Mouse (Mus musculus) C3H10T1/2 (cell line): ENCODE results near the gene Elmo3. TPM values are rescaled to one million over a fixed set of nuclear protein-coding genes. Genes with fewer than 3 reads are reported as not detected.

Experiments
- polyA plus RNA-seq, 2 experiments: library from polyadenylated mRNA; unstranded; fragments of >200 nt; fragmentation: generic; extraction: Trizol; gene quantifications; one replicate each; pipeline ENCODE4 v1.2.1; 2012; ENCODE audit warnings: missing spikeins in 2 of 2

Gene Elmo3
- polyA plus RNA-seq = under 1 TPM; 0.18 to 0.99 TPM

GRCm38 (mm10) chr8:105305211-105306145 is at the start of gene Elmo3:
Elmo3 (plus strand) TSS chr8:105305601.

GRCm38 (mm10) chr8:105264024-105264982 is 41.1 kb upstream of the Elmo3 start, which contains the start of the genes Tradd and Fbxl8:
Tradd (minus strand) TSS chr8:105264609.
Fbxl8 (plus strand) TSS chr8:105264648.

GRCm38 (mm10) chr8:105269461-105269947 is 35.9 kb upstream of the Elmo3 start, which contains the start of gene Hsf4:
Hsf4 (plus strand) TSS chr8:105269801.

GRCm38 (mm10) chr8:105275840-105276239 is 29.6 kb upstream of the Elmo3 start, which contains the start of gene Nol3:
Nol3 (plus strand) TSS chr8:105276140.

GRCm38 (mm10) chr8:105289805-105290460 is 15.5 kb upstream of the Elmo3 start, which contains the start of gene 4931428F04Rik:
4931428F04Rik (minus strand) TSS chr8:105289864.

GRCm38 (mm10) chr8:105295895-105296573 is 9.4 kb upstream of the Elmo3 start, which contains the start of gene Exoc3l:
Exoc3l (minus strand) TSS chr8:105296101.

GRCm38 (mm10) chr8:105297511-105298192 is 7.7 kb upstream of the Elmo3 start, which contains the start of gene E2f4:
E2f4 (plus strand) TSS chr8:105297663.

GRCm38 (mm10) chr8:105326141-105326672 is 20.8 kb downstream of the Elmo3 start, which contains the start of the genes Lrrc29 and Tmem208:
Lrrc29 (minus strand) TSS chr8:105326278.
Tmem208 (plus strand) TSS chr8:105326354.

GRCm38 (mm10) chr8:105347428-105348221 is 42.2 kb downstream of the Elmo3 start, which contains the start of gene Fhod1:
Fhod1 (minus strand) TSS chr8:105347953.

GRCm38 (mm10) chr8:105348450-105349095 is 43.2 kb downstream of the Elmo3 start, which contains the start of gene Slc9a5:
Slc9a5 (plus strand) TSS chr8:105348843.

Other genes with a start within 250 kb of the Elmo3 start
- gene Ces3b, start 221.8 kb upstream of the Elmo3 start, polyA plus RNA-seq = not detected
- under 1 TPM in 1 of 2 experiments, not detected in 1; 0.09 TPM for gene Ces4a, start 173.8 kb upstream of the Elmo3 start, polyA plus RNA-seq
- gene Cbfb, start 134.9 kb upstream of the Elmo3 start, polyA plus RNA-seq = 10 to 100 TPM in 1 of 2 experiments, 1 to 10 TPM in 1; 3.5 to 16.1 TPM
- 10 to 100 TPM in 1 of 2 experiments, 1 to 10 TPM in 1; 2.5 to 11.6 TPM for gene D230025D16Rik, start 80.5 kb upstream of the Elmo3 start, polyA plus RNA-seq
- gene B3gnt9, start 50.4 kb upstream of the Elmo3 start, polyA plus RNA-seq = 10 to 100 TPM in 1 of 2 experiments, 1 to 10 TPM in 1; 2.2 to 24.1 TPM
- gene Tradd, start 41.0 kb upstream of the Elmo3 start, polyA plus RNA-seq = 10 to 100 TPM; 26.7 to 37.4 TPM
- gene Fbxl8, start 41.0 kb upstream of the Elmo3 start, polyA plus RNA-seq = 10 to 100 TPM in 1 of 2 experiments, 1 to 10 TPM in 1; 8.3 to 13.5 TPM
- under 1 TPM; 0.02 to 0.42 TPM for gene Hsf4, start 35.8 kb upstream of the Elmo3 start, polyA plus RNA-seq
- gene Nol3, start 29.5 kb upstream of the Elmo3 start, polyA plus RNA-seq = under 1 TPM; 0.12 to 0.26 TPM
- 10 to 100 TPM in 1 of 2 experiments, 1 to 10 TPM in 1; 4.3 to 13.5 TPM for gene 4931428F04Rik, start 15.7 kb upstream of the Elmo3 start, polyA plus RNA-seq
- gene Exoc3l, start 9.5 kb upstream of the Elmo3 start, polyA plus RNA-seq = 1 to 10 TPM in 1 of 2 experiments, under 1 TPM in 1; 0.60 to 3.1 TPM
- 10 to 100 TPM; 32.9 to 35.0 TPM for gene E2f4, start 7.9 kb upstream of the Elmo3 start, polyA plus RNA-seq
- 1 to 10 TPM; 1.2 to 1.6 TPM for gene Lrrc29, start 20.7 kb downstream of the Elmo3 start, polyA plus RNA-seq
- gene Tmem208, start 20.8 kb downstream of the Elmo3 start, polyA plus RNA-seq = 100 to 1,000 TPM in 1 of 2 experiments, 10 to 100 TPM in 1; 87.7 to 101 TPM
- 10 to 100 TPM; 11.2 to 35.4 TPM for gene Fhod1, start 42.4 kb downstream of the Elmo3 start, polyA plus RNA-seq
- 1 to 10 TPM; 1.4 to 8.8 TPM for gene Slc9a5, start 43.2 kb downstream of the Elmo3 start, polyA plus RNA-seq
- 10 to 100 TPM in 1 of 2 experiments, 1 to 10 TPM in 1; 1.0 to 13.3 TPM for gene Plekhg4, start 67.7 kb downstream of the Elmo3 start, polyA plus RNA-seq
- gene Kctd19, start 107.9 kb downstream of the Elmo3 start, polyA plus RNA-seq = 1 to 10 TPM in 1 of 2 experiments, under 1 TPM in 1; 0.02 to 3.4 TPM
- under 1 TPM in 1 of 2 experiments, not detected in 1; 0.15 TPM for gene Lrrc36, start 108.0 kb downstream of the Elmo3 start, polyA plus RNA-seq
- gene Tppp3, start 165.9 kb downstream of the Elmo3 start, polyA plus RNA-seq = 10 to 100 TPM in 1 of 2 experiments, under 1 TPM in 1; 0.66 to 23.9 TPM
- gene Zdhhc1, start 191.3 kb downstream of the Elmo3 start, polyA plus RNA-seq = 10 to 100 TPM in 1 of 2 experiments, 1 to 10 TPM in 1; 8.9 to 50.5 TPM
- gene Hsd11b2, start 213.2 kb downstream of the Elmo3 start, polyA plus RNA-seq = under 1 TPM; 0.04 to 0.28 TPM